Mouse (Mus musculus) cerebellum, adult 11-12 months (tissue): ENCODE measurements at regions not wholly inside any gene's neighbourhood (a gene's known extent, or its start where the extent isn't known, plus 50 kb on each side); places are given as distances from the start of the nearest gene placed in this dataset.
A peak's percentile ranks its signal among the peaks of the same experiment; 100 is the strongest.

Source experiments
- DNase-seq: peaks from one replicate; pipeline ENCODE4 v3.0.0; 2022

DNA sequence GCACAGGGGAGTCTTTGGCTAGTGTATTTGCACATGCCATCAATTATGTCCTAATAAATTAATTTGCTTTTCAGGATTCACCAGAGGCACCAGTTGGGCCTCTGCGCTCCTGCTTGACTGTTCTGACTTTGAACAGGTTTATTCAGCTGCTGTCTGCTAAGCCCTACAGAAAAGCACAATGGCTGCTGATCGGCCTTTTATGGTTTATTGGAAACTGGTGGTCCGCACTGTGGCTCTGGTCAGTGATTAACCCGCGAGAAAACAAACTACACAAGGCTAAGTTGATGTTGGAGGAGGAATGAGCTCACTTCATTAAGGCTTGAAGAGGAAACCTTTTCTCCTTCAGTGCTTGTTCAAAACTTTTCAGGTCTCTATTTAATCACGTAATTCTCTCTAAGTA is 208.4 kb upstream of the Gpr101 start:
- no peak for DNase-seq

DNA sequence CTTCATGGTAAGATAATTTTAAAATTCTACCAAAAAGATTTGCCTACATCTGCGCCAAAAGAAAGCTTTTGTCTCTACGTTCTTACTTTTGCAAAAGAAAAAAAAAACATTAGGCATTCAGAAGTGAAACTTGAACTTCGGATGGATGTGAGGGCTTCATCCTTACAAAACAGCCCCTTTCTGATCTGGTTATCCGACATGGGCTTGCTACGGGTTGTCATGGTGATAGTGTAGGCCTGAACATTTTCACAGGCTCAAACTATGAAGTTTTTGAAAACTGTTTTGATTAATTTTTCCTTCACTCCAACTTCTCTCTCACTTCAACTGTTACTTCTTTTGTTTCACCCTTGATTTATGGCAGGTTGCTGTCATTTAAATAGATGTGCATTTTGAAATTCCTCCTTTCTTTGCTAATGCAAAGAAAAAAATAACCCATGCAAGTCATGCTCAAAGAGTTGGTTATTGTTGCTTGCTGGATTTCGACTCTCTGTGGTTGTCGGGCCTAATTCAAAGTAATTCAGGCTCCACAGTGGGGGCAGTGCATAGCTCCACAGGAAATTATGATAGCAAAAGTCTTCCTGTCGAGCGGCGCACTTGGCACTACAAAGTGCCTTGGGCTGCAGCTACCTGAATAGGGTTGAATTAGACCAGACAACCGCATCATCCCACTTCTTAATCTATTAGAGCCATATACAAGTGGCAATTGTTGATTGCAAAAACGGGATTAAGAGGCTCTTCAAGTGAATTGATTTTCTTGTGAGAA is 205.7 kb upstream of the Gpr101 start:
- no peak for DNase-seq

DNA sequence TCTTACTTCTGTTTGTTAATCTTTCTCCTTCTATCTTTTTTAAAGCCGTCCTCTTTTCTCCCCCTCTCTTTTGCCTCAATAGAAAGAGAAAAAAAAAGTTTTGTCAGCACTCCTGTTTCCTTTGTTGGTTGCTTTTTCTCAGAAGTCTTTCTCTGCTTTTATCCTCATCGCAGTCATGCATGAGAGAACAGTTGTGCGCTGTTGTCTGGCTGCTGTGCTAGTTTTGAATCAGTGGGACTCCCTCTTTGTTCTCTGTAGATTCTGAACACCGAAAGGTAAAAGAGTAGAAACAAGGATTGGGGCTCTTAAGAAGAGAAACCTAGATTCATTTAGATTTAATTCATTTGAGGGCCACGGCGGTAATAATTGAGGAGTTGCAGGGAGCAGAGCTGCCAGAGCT is 204.9 kb upstream of the Gpr101 start:
- no peak for DNase-seq

DNA sequence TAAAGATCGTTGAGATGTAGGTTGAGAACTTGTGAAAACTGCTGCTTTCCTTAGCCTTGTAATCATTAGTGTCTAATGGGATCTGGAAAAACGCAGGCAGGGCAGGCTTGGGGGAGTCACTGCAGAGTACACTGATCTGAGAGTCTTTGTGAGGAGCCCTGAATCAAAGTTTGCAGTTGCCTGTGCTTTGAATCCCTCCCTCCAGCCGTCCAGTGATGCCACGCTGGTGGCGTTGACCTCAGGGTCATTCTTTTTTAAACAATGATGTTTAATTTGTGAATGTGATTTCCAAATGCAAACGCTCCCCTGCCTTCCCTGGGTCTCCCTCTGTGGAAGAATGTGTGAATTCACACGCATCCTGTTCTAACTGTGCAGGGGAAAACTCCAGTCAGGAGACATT is 204.4 kb upstream of the Gpr101 start:
- no peak for DNase-seq

DNA sequence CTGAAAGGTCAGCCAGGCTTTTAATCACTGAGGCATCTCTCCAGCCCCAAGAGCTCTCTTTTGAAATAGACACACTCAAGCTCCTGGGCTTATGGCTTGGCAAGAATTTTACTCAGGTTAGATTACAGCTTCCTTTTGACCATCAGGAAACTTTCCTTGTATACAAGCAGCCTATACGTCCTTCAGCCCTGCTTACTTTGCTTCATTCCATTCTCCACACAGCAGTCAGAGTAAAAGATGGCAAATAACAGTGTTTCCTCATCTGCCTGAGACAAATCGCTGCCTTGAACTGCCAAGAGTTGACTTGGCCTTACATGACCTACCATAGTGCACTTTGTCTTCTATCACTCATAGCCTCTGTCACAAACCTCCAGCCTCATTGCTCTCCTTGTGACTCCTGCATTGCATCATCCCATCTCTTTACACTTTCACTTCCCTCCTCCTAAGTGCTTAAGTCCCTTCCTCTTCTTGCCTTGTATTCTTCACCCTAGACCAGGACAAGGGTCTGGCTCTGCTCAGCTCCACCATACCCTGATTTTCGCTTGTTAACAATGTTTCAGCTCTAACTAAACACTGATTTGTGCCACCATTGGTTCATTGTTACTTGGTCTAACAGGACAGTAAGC is 203.2 kb upstream of the Gpr101 start:
- DNase-seq: no peak

DNA sequence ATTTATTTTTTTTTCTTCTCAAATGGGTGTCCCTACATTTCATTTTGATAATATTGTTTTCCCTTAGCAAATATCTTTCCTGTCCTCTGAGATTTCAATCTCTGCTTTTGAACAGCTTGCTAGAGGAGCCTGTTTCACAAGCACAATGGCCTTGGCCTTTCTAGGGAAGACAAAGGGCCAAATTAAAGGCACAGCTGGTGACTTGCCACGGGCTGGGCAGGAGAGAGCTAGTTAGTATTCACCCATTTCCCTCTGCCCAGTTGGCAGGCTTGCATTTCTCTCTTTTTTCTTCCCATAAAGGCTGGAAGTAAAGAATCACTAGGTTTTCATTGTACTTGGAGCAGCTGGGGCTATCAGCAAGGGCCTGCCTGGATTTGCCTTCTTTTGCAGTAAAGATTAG is 188.9 kb upstream of the Gpr101 start:
- no peak for DNase-seq

DNA sequence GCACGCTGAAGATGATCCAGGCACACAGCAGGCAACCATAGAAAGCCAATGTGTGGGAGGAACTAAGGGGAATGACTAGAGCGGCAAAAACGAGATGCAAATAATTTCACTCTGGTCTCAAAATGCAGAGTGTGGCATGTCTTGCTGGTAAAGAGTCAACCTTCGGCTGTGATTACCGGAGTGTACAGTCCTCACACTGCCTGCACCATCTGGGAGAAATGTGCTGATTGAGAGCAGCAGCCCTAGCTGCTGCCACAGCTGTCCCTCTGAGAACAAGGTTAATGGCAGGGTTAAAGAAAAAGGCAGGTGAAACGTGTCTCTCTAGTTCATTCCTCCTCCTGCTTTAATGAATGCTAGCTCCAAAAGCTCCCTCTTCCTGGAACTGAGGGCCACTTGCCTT is 173.2 kb upstream of the Gpr101 start:
- no peak for DNase-seq

DNA sequence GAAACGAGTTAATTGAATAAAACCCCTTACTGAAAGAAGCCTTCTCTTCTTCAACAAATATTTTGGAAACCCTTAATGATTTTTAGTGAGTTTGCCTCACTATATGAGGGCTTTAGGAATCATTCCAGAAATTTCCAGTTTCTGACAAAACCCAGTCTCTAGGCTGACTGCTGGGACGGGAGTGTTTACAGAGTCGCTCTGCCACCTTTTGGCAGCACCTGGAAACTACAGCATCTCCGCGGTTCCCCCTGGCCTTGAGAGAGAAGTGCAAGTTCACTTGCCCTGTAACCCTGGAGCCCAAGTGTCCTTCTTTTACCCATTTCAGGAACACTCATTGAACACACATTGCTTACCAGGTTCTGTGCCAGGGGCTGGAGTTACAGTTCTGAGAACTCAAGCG is 171.4 kb upstream of the Gpr101 start:
- no peak for DNase-seq

DNA sequence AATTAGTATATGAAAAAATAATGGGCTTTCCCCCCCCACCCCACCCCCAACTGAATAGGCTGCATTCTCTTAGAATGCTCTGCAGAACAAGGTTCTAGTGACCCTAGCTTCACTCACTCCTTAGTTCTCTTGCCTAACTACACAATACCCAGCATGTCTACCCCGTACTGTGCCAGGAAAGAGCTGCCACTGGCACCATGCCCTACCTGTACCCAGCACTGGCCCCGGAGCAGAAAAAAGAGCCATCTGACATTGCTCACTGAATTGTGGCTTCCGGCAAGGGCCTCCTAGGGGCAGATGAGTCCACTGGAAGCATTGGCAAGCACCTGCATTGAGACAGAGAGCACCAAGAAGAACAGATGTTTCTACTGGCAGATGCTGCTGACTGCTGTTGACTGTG is 156.0 kb upstream of the Gpr101 start:
- DNase-seq: peak; percentile 6

DNA sequence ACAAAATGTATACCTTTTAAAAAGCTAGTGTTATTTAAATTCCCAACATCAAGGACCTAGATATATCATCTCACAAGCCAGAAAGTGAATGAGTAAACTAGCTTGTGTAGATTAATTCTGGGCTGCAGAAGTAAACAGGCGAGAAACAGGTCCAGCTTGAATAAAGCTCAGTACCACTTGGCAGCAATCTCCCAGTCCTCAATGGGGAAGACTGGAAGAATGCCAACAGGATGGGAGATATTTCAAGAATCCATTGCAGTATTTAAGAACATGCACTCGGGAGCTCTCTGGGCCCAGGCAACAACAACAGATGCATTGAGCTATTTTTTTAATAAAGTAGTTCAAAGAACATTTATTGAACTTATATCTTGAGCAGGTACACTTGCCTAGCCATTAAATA is 152.5 kb upstream of the Gpr101 start:
- no peak for DNase-seq

DNA sequence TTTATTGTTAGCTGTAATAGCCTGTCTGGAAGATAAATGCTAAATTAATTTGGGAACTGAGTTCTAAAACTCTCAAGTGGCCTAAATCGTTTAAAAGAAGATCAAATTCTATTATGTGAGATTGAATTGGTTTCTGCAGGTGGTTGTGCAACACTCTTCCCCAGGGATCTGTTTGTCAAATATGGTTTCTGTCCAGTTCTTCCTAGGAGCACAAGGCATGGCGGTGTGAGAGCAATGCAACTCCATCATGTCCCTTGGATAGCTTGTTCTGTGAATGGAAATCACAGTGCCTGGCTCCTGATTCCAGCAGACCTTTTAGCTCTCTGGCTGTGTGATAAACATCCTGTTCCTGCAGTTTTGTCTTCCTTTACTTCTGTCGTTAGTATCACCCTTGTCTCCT is 151.9 kb upstream of the Gpr101 start:
- no peak for DNase-seq
